Mouse (Mus musculus): ENCODE measurements at regions not wholly inside any gene's neighbourhood (a gene's known extent, or its start where the extent isn't known, plus 50 kb on each side); places are given as distances from the start of the nearest gene placed in this dataset.

GRCm38 (mm10) chr11:86866931-86867330 lies 59.4 kb upstream of the Dhx40 start:
- TF ChIP-seq CTCF (conservative IDR thresholded peaks at IDR 0.05; ENCODE audit: low read length) (no peak), POU5F1 (IDR thresholded peaks at IDR 0.05; ENCODE audit: borderline replicate concordance, low read length) (no peak), NANOG (IDR thresholded peaks at IDR 0.05; ENCODE audit: borderline replicate concordance, low read length) (no peak)
